Mouse (Mus musculus): ENCODE measurements around the gene Rnls.

GRCm38 (mm10) chr19:33192064-33192463 is 200.0 kb downstream of the Rnls start:
- TF ChIP-seq CTCF (IDR thresholded peaks at IDR 0.05; ENCODE audit: borderline replicate concordance, control insufficient read depth, extremely low read depth, insufficient read depth, low read length, poor library complexity) (no peak), POLR2A (IDR thresholded peaks at IDR 0.05; ENCODE audit: control insufficient read depth, extremely low read depth, insufficient read depth, low read length, poor library complexity) (no peak)
